20 mouse cellular contexts compared by ENCODE assay signal in genomic region chr2:48766513-48766912, GRCm38 (mm10). TPM values are rescaled to one million over a fixed set of nuclear protein-coding genes. Genes with fewer than 3 reads are reported as not detected.
DNase-seq lines count a peak whose midpoint lies in the region; ATAC-seq and TF ChIP-seq lines count a peak whose summit lies in the region.
"Had no signal": no experiment of that assay in that cellular context is flagged by ENCODE, and none has a peak within 500 bp of the region (broad histone marks: within the 10 kb centered on the region; RNA-seq: fewer than 3 reads in every experiment).

No protein-coding gene starts in this region.

- no peak overlapping the region for H3K27ac ChIP-seq in liver, postnatal 0 days (ENCODE audit: low read depth)
- H3K27ac ChIP-seq in liver, embryonic 11.5 days (ENCODE audit: low read depth, low read length), result no peak overlapping the region
- H3K27ac ChIP-seq: embryonic facial prominence, embryonic 12.5 days; forebrain, embryonic 15.5 days; heart, adult 2 months; hindbrain, embryonic 12.5 days had no signal

- H3K27me3 ChIP-seq in liver, postnatal 0 days (ENCODE audit: insufficient read depth, low read length), result no peaks in the 10 kb centered on the region
- no peaks in the 10 kb centered on the region for H3K27me3 ChIP-seq in liver, embryonic 11.5 days (replicated peaks; ENCODE audit: control insufficient read depth, insufficient read depth, low read length)
- H3K27me3 ChIP-seq: embryonic facial prominence, embryonic 12.5 days; forebrain, embryonic 15.5 days; heart, embryonic 12.5 days; hindbrain, embryonic 12.5 days had no signal

- ATAC-seq in liver, postnatal 0 days, result 0 out of 2 replicates have a peak, but pooled peaks have one; percentile 21
- ATAC-seq in liver, embryonic 11.5 days (replicated peaks; ENCODE audit: low FRiP score), result no peak
- peak; percentile 83 for ATAC-seq in common myeloid progenitor, adult 5-6 weeks (replicated peaks; ENCODE audit: low read depth, poor library complexity, severe bottlenecking)
- ATAC-seq in megakaryocyte progenitor cell, adult 5-6 weeks (replicated peaks; ENCODE audit: poor library complexity), result peak; percentile 92
- no peak for ATAC-seq in megakaryocyte-erythroid progenitor cell, adult 5-6 weeks (replicated peaks; ENCODE audit: low FRiP score, low TSS enrichment, poor library complexity, severe bottlenecking)
- ATAC-seq: CD4-positive, CD25-positive, alpha-beta regulatory T cell, adult 4 months; forebrain, embryonic 15.5 days; hindbrain, embryonic 16.5 days had no signal

- WGBS in liver, postnatal 0 days (ENCODE audit: insufficient replicate concordance), result 44% methylated on average over 5 of the region's 5 CpGs
- WGBS in liver, embryonic 11.5 days, result 69% methylated on average over 5 of the region's 5 CpGs

- no peak for TF ChIP-seq EP300 in liver, postnatal 0 days (IDR thresholded peaks at IDR 0.05; ENCODE audit: low read depth)

- no peaks in the 10 kb centered on the region for H3K9me3 ChIP-seq in liver, postnatal 0 days (ENCODE audit: low read length)
- no peaks in the 10 kb centered on the region for H3K9me3 ChIP-seq in liver, embryonic 11.5 days (ENCODE audit: control insufficient read depth, low read length)
- H3K9me3 ChIP-seq: embryonic facial prominence, embryonic 12.5 days; forebrain, embryonic 15.5 days; G1E; heart, embryonic 12.5 days; hindbrain, embryonic 12.5 days had no signal

- H3K9ac ChIP-seq in liver, postnatal 0 days (replicated peaks), result no peak overlapping the region
- no peak overlapping the region for H3K9ac ChIP-seq in liver, embryonic 11.5 days (ENCODE audit: low read depth, low read length)
- H3K9ac ChIP-seq: embryonic facial prominence, embryonic 12.5 days; forebrain, embryonic 15.5 days; heart, embryonic 12.5 days; hindbrain, embryonic 12.5 days had no signal

- no peaks in the 10 kb centered on the region for H3K36me3 ChIP-seq in liver, postnatal 0 days (replicated peaks; ENCODE audit: insufficient read depth, low read length)
- no peaks in the 10 kb centered on the region for H3K36me3 ChIP-seq in liver, embryonic 11.5 days (ENCODE audit: control insufficient read depth, insufficient read depth, low read length)
- H3K36me3 ChIP-seq: embryonic facial prominence, embryonic 12.5 days; forebrain, embryonic 15.5 days; G1E; heart, embryonic 12.5 days; hindbrain, embryonic 12.5 days had no signal

- H3K4me1 ChIP-seq in liver, postnatal 0 days (ENCODE audit: insufficient read depth), result no peaks in the 10 kb centered on the region
- no peaks in the 10 kb centered on the region for H3K4me1 ChIP-seq in liver, embryonic 11.5 days (replicated peaks; ENCODE audit: control insufficient read depth, insufficient read depth, low read length)
- H3K4me1 ChIP-seq: embryonic facial prominence, embryonic 12.5 days; forebrain, embryonic 15.5 days; heart, embryonic 12.5 days; hindbrain, embryonic 12.5 days had no signal

- no peak overlapping the region for H3K4me2 ChIP-seq in liver, postnatal 0 days (ENCODE audit: low read depth, low read length)
- no peak overlapping the region for H3K4me2 ChIP-seq in liver, embryonic 11.5 days
- H3K4me2 ChIP-seq: embryonic facial prominence, embryonic 12.5 days; forebrain, embryonic 15.5 days; heart, embryonic 12.5 days; hindbrain, embryonic 12.5 days had no signal

- no peak overlapping the region for H3K4me3 ChIP-seq in liver, postnatal 0 days (ENCODE audit: low read depth, low read length)
- H3K4me3 ChIP-seq in liver, embryonic 11.5 days (ENCODE audit: low read depth, low read length), result no peak overlapping the region
- H3K4me3 ChIP-seq: embryonic facial prominence, embryonic 12.5 days; forebrain, embryonic 15.5 days; heart, adult 2 months; heart, embryonic 12.5 days; hindbrain, embryonic 12.5 days had no signal

- DNase-seq in liver, postnatal 0 days, result no peak
- DNase-seq in liver, embryonic 11.5 days (ENCODE audit: low spot score), result no peak
- DNase-seq in 416B (ENCODE audit: low read depth), result peak; percentile 47
- no peak for DNase-seq in thymus, postnatal 36 days
- DNase-seq: adrenal gland, adult 8-10 months; adrenal gland, postnatal 36 days; B cell, adult 2 months; cerebellum, adult 2 months; cerebellum, postnatal 14 days; heart, adult 2 months had no signal

- no peak for TF ChIP-seq CTCF in liver, postnatal 0 days (IDR thresholded peaks at IDR 0.05; ENCODE audit: low read depth)

RNA-seq across cellular contexts. Expression of gene Acvr2a, which starts 47.4 kb away (rescaled TPM):
- 3.7 and 3.9 TPM in 2 replicates for polyA plus RNA-seq in liver, postnatal 0 days (2015; fragmentation: Nextera tagmentation; extraction: Ambion mirVana)
- 7.1 and 8.2 TPM in 2 replicates for polyA plus RNA-seq in liver, embryonic 11.5 days (2014; fragmentation: Nextera tagmentation; extraction: Ambion mirVana)
- total RNA-seq in common myeloid progenitor, adult 5-6 weeks (2017), result 2.5 and 4.8 TPM in 2 replicates
- total RNA-seq in megakaryocyte progenitor cell, adult 5-6 weeks (2015), result 1.4 and 2.2 TPM in 2 replicates
- total RNA-seq in megakaryocyte progenitor cell, adult 5-6 weeks (2017), result 1.7 and 2.0 TPM in 2 replicates
- total RNA-seq in megakaryocyte-erythroid progenitor cell, adult 5-6 weeks (2014; fragmentation: Nextera tagmentation), result 0.32 and 2.4 TPM in 2 replicates
- 0.69 and 1.4 TPM in 2 replicates for total RNA-seq in megakaryocyte-erythroid progenitor cell, adult 5-6 weeks (2017)

Comparison
In these comparisons a context has a peak if more than half of its experiments do, and no peak if none do; other contexts are left out.
1. ATAC-seq: peak in liver, postnatal 0 days (single experiment), common myeloid progenitor, adult 5-6 weeks (single experiment) and megakaryocyte progenitor cell, adult 5-6 weeks (single experiment); none in liver, embryonic 11.5 days (single experiment) and megakaryocyte-erythroid progenitor cell, adult 5-6 weeks (single experiment).